Comparison of ENCODE assay signal across 8 mouse cellular contexts in the genomic region with DNA sequence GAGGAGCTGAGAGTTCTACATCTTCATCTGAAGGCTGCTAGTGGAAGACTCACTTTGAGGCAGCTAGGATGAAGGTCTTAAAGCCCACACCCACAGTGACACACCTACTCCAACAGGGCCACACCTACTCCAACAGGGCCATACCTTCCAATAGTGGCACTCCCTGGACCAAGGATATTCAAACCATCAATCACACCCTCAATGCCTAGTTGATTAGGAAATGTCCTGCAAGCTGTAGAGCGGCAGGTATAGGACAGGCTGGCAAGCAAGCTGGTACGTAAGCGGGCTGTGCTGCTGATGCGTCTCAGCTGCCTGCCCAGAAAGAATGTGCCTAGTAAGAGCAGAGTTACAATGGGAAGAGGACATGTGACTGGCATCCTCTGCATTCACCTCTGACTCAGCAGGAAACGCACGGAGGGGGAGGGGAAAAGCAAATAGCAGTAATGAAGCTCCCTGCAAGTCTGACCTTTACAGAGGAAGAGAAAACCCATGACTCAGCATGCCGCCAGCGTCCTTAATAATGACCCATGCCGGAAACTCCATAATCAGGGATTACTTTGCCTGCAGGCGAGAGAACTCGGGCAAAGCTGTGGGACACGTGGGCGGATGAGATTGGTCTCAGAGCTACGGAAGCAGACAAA. TPM values are rescaled to one million over a fixed set of nuclear protein-coding genes. Genes with fewer than 3 reads are reported as not detected.
DNase-seq lines count a peak whose midpoint lies in the region; ATAC-seq and TF ChIP-seq lines count a peak whose summit lies in the region.

Gene Tmem179, minus strand, starts transcription at position 51 of the 641 bp plus-strand sequence.

- no peak within 1 kb of the TSS for H3K4me3 ChIP-seq in heart, embryonic 11.5 days (ENCODE audit: low read depth, low read length)
- H3K4me3 ChIP-seq in kidney, embryonic 14.5 days (ENCODE audit: low read length): no peak within 1 kb of the TSS
- H3K4me3 ChIP-seq in thymus, adult 2 months (ENCODE audit: control insufficient read depth, insufficient read depth, low read length): no peak within 1 kb of the TSS

- H3K36me3 ChIP-seq in heart, embryonic 11.5 days (ENCODE audit: control insufficient read depth, insufficient read depth, low read length): no peaks in the 10 kb centered on the region
- H3K36me3 ChIP-seq in kidney, embryonic 14.5 days (ENCODE audit: control insufficient read depth, insufficient read depth, low read length): no peaks in the 10 kb centered on the region
- no peaks in the 10 kb centered on the region for H3K36me3 ChIP-seq in thymus, adult 2 months (ENCODE audit: control insufficient read depth, insufficient read depth, low read length)

- no peaks in the 10 kb centered on the region for H3K9me3 ChIP-seq in heart, embryonic 11.5 days (replicated peaks; ENCODE audit: control insufficient read depth, low read length)
- H3K9me3 ChIP-seq in kidney, embryonic 14.5 days (ENCODE audit: control insufficient read depth, low read length): no peaks in the 10 kb centered on the region

- peak within 1 kb of the TSS; percentile 38 for H3K4me2 ChIP-seq in heart, embryonic 11.5 days
- peak within 1 kb of the TSS; percentile 15; the same call in 1 of the 2 replicates for H3K4me2 ChIP-seq in kidney, embryonic 14.5 days (replicated peaks; ENCODE audit: low read depth, low read length)

- no peak within 1 kb of the TSS for H3K9ac ChIP-seq in heart, embryonic 11.5 days (ENCODE audit: low read depth, low read length)
- H3K9ac ChIP-seq in kidney, embryonic 14.5 days (ENCODE audit: low read depth, low read length): no peak within 1 kb of the TSS

- H3K4me1 ChIP-seq in heart, embryonic 11.5 days (ENCODE audit: control insufficient read depth, insufficient read depth, low read length): peaks cover 22% of the 10 kb centered on the region
- peaks cover 7% of the 10 kb centered on the region; the same call in 1 of the 2 replicates for H3K4me1 ChIP-seq in kidney, embryonic 14.5 days (ENCODE audit: control insufficient read depth, insufficient read depth, low read length)
- no peaks in the 10 kb centered on the region for H3K4me1 ChIP-seq in thymus, adult 2 months (replicated peaks; ENCODE audit: control insufficient read depth, insufficient read depth, low read length)

- no peak for TF ChIP-seq POLR2A in thymus, adult 2 months (IDR thresholded peaks at IDR 0.05; ENCODE audit: control insufficient read depth, extremely low read depth, insufficient read depth, low read length, poor library complexity)

- TF ChIP-seq CTCF in thymus, adult 2 months (IDR thresholded peaks at IDR 0.05; ENCODE audit: borderline replicate concordance, control insufficient read depth, extremely low read depth, insufficient read depth, low read length, poor library complexity): no peak

- DNase-seq in CD4-positive, CD25-positive, alpha-beta regulatory T cell, adult 2 months (ENCODE audit: low read depth, low spot score): peak; percentile 7
- DNase-seq in c-Kit-positive CD71-positive TER-119-negative erythroid progenitor cells, embryonic 14.5 days (ENCODE audit: low read depth): peak; percentile 4
- peak; percentile 10 to 25 for DNase-seq in lung, adult 18-20 months
- DNase-seq in retina, embryonic 14.5 days (ENCODE audit: low spot score): peak; percentile 71
- DNase-seq in thymus, adult 2 months: no peak

- peaks cover 8% of the 10 kb centered on the region for H3K27me3 ChIP-seq in heart, embryonic 11.5 days (ENCODE audit: control insufficient read depth, insufficient read depth, low read length)
- 0 out of 2 replicates have a peak, but pooled peaks cover 3% of the 10 kb centered on the region for H3K27me3 ChIP-seq in kidney, embryonic 14.5 days (ENCODE audit: control insufficient read depth, insufficient read depth, low read length)
- no peaks in the 10 kb centered on the region for H3K27me3 ChIP-seq in thymus, adult 2 months (ENCODE audit: control insufficient read depth, insufficient read depth, low read length)

- no peak for ATAC-seq in CD4-positive, CD25-positive, alpha-beta regulatory T cell, adult 4 months
- peak; percentile 66 for ATAC-seq in heart, embryonic 11.5 days (replicated peaks; ENCODE audit: insufficient number of reproducible peaks, low FRiP score, low TSS enrichment)
- ATAC-seq in kidney, embryonic 14.5 days (ENCODE audit: low FRiP score, low TSS enrichment): peak; percentile 66

- WGBS in heart, embryonic 11.5 days (ENCODE audit: insufficient replicate concordance): 20% methylated on average over 14 of the region's 14 CpGs
- 11% methylated on average over 14 of the region's 14 CpGs for WGBS in kidney, embryonic 14.5 days
- WGBS in thymus, adult 2 months: 8% methylated on average over 14 of the region's 14 CpGs

- peak within 1 kb of the TSS; percentile 80; the same call in 1 of the 2 replicates for H3K27ac ChIP-seq in heart, embryonic 11.5 days (ENCODE audit: low read depth, low read length)
- H3K27ac ChIP-seq in kidney, embryonic 14.5 days (ENCODE audit: low read depth, low read length): no peak within 1 kb of the TSS
- H3K27ac ChIP-seq in thymus, adult 2 months (ENCODE audit: control insufficient read depth, insufficient read depth, low read length): no peak within 1 kb of the TSS

RNA-seq across cellular contexts. Expression of gene Tmem179, which starts in this region (rescaled TPM):
- polyA plus RNA-seq in CD4-positive, CD25-positive, alpha-beta regulatory T cell, adult 4 months (2017; shearing (Covaris generic)): not detected
- 0.69 and 0.73 TPM in 2 replicates for polyA plus RNA-seq in heart, embryonic 11.5 days (2014; fragmentation: Nextera tagmentation; extraction: Ambion mirVana)
- 0.16 and 0.57 TPM in 2 replicates for polyA plus RNA-seq in kidney, embryonic 14.5 days (2014; fragmentation: Nextera tagmentation; extraction: Ambion mirVana)
- 0.04 and 0.05 TPM in 2 replicates for polyA plus RNA-seq in thymus, adult 2 months (2012; rRNA removed)

Comparison
In these comparisons a context has a peak if more than half of its experiments do, and no peak if none do; other contexts are left out.
1. Peak in ATAC-seq, H3K27ac ChIP-seq and H3K4me2 ChIP-seq in heart, embryonic 11.5 days; RNA of the gene not detected or under 1 TPM.
2. Peak in ATAC-seq and H3K4me2 ChIP-seq in kidney, embryonic 14.5 days; RNA of the gene not detected or under 1 TPM.